Mouse (Mus musculus) MEL (cell line): ENCODE data around the gene Ephb2. TPM values are rescaled to one million over a fixed set of nuclear protein-coding genes. Genes with fewer than 3 reads are reported as not detected.

Source experiments
- DNase-seq: peaks from one replicate; pipeline ENCODE4 v3.0.0; 2011; ENCODE audit warnings: low read depth, low spot score
- H3K27ac ChIP-seq: 2 replicates; pipeline ENCODE4 v1.5.1; 2012; ENCODE audit warnings: low read depth, mild to moderate bottlenecking, control low read depth, low read length, moderate library complexity; ENCODE audit not compliant: control insufficient read depth
- H3K27me3 ChIP-seq, 2 experiments: fragments of 150-350 bp in 1 of 2; sonication (generic) in 1 of 2; 2 replicates each; pipeline ENCODE4 v1.6.1; 2012; ENCODE audit warnings: low read length in 2 of 2, mild to moderate bottlenecking in 2 of 2, improper control_type of control experiment in 1 of 2, moderate library complexity in 1 of 2; ENCODE audit not compliant: insufficient read depth in 2 of 2, control insufficient read depth in 1 of 2
- H3K36me3 ChIP-seq, 2 experiments: 2 replicates each; pipeline ENCODE4 v1.6.1; 2012 to 2014; ENCODE audit warnings: low read length in 2 of 2, improper control_type of control experiment in 1 of 2, inconsistent platforms in 1 of 2, mild to moderate bottlenecking in 1 of 2; ENCODE audit not compliant: insufficient read depth in 2 of 2, control insufficient read depth in 1 of 2
- H3K4me1 ChIP-seq, 2 experiments: fragments of 150-350 bp in 1 of 2; sonication (generic) in 1 of 2; 2 replicates each; pipeline ENCODE4 v1.6.1; 2012; ENCODE audit warnings: low read length in 2 of 2, improper control_type of control experiment in 1 of 2, mild to moderate bottlenecking in 1 of 2; ENCODE audit not compliant: insufficient read depth in 2 of 2, control insufficient read depth in 1 of 2
- H3K4me3 ChIP-seq, 2 experiments: fragments of 150-350 bp in 1 of 2; sonication (generic) in 1 of 2; 2 replicates each; pipeline ENCODE4 v1.5.1; 2012; ENCODE audit warnings: low read depth in 2 of 2, low read length in 2 of 2, mild to moderate bottlenecking in 2 of 2, moderate library complexity in 2 of 2, control low read depth in 1 of 2, improper control_type of control experiment in 1 of 2; ENCODE audit not compliant: control insufficient read depth in 1 of 2, insufficient read depth in 1 of 2
- H3K79me2 ChIP-seq: 2 replicates; pipeline ENCODE4 v1.6.1; 2012; ENCODE audit warnings: mild to moderate bottlenecking, low read length, moderate library complexity; ENCODE audit not compliant: control insufficient read depth, poor library complexity, insufficient read depth
- H3K9ac ChIP-seq: 2 replicates; pipeline ENCODE4 v1.6.1; 2012; ENCODE audit warnings: low read depth, mild to moderate bottlenecking, control low read depth, low read length, moderate library complexity; ENCODE audit not compliant: control insufficient read depth, poor library complexity, severe bottlenecking
- H3K9me3 ChIP-seq: fragments of 150-350 bp; sonication (generic); replicated peaks from 2 replicates; pipeline ENCODE4 v1.6.1; 2012; ENCODE audit warnings: mild to moderate bottlenecking, low read length, improper control_type of control experiment, moderate library complexity; ENCODE audit not compliant: insufficient read depth
- CHD2 ChIP-seq: IDR thresholded peaks from 2 replicates; pipeline ENCODE4 v1.6.1; 2011; ENCODE audit warnings: low read length, improper control_type of control experiment
- ELF1 ChIP-seq: IDR thresholded peaks from 2 replicates; pipeline ENCODE4 v1.6.1; 2014; ENCODE audit warnings: low read depth, mild to moderate bottlenecking, inconsistent platforms, low read length, improper control_type of control experiment, moderate library complexity
- EP300 ChIP-seq, 2 experiments: IDR thresholded peaks; 2 replicates each; pipeline ENCODE4 v1.6.1; 2011; ENCODE audit warnings: improper control_type of control experiment in 2 of 2, low read length in 2 of 2, low read depth in 1 of 2, mild to moderate bottlenecking in 1 of 2
- ETS1 ChIP-seq: IDR thresholded peaks from 2 replicates; pipeline ENCODE4 v1.6.1; 2012; ENCODE audit warnings: low read depth, mild to moderate bottlenecking, inconsistent platforms, low read length, improper control_type of control experiment, moderate library complexity
- GABPA ChIP-seq: IDR thresholded peaks from 2 replicates; pipeline ENCODE4 v1.6.1; 2012; ENCODE audit warnings: low read depth, mild to moderate bottlenecking, inconsistent platforms, low read length, improper control_type of control experiment, moderate library complexity
- JUND ChIP-seq: IDR thresholded peaks from 2 replicates; pipeline ENCODE4 v1.6.1; 2011; ENCODE audit warnings: low read depth, mild to moderate bottlenecking, improper control_type of control experiment, low read length
- MAFK ChIP-seq: IDR thresholded peaks from 2 replicates; pipeline ENCODE4 v1.6.1; 2011; ENCODE audit warnings: low read depth, mild to moderate bottlenecking, low read length, improper control_type of control experiment, borderline replicate concordance
- MAZ ChIP-seq: IDR thresholded peaks from 2 replicates; pipeline ENCODE4 v1.6.1; 2012; ENCODE audit warnings: low read depth, mild to moderate bottlenecking, inconsistent platforms, low read length, improper control_type of control experiment
- MEF2A ChIP-seq: IDR thresholded peaks from 2 replicates; pipeline ENCODE4 v1.6.1; 2014; ENCODE audit warnings: low read depth, mild to moderate bottlenecking, inconsistent platforms, low read length, improper control_type of control experiment; ENCODE audit not compliant: poor library complexity, insufficient replicate concordance, severe bottlenecking; ENCODE audit errors: extremely low read depth
- NELFE ChIP-seq: IDR thresholded peaks from 2 replicates; pipeline ENCODE4 v1.6.1; 2011; ENCODE audit warnings: low read depth, low read length, improper control_type of control experiment
- POLR2A ChIP-seq, 2 experiments: IDR thresholded peaks; 2 replicates each; pipeline ENCODE4 v1.6.1; 2011 to 2012; ENCODE audit warnings: low read length in 2 of 2, mild to moderate bottlenecking in 2 of 2, control low read depth in 1 of 2, improper control_type of control experiment in 1 of 2, low read depth in 1 of 2, moderate library complexity in 1 of 2; ENCODE audit not compliant: control insufficient read depth in 1 of 2, insufficient read depth in 1 of 2, poor library complexity in 1 of 2
- POLR2AphosphoS2 ChIP-seq: IDR thresholded peaks from 2 replicates; pipeline ENCODE4 v1.6.1; 2011; ENCODE audit warnings: low read length, improper control_type of control experiment
- RAD21 ChIP-seq: IDR thresholded peaks from 2 replicates; pipeline ENCODE4 v1.6.1; 2011; ENCODE audit warnings: mild to moderate bottlenecking, low read depth, low read length, improper control_type of control experiment
- RCOR1 ChIP-seq: IDR thresholded peaks from 2 replicates; pipeline ENCODE4 v1.6.1; 2012; ENCODE audit warnings: low read depth, mild to moderate bottlenecking, inconsistent platforms, low read length, improper control_type of control experiment
- TCF12 ChIP-seq: IDR thresholded peaks from 2 replicates; pipeline ENCODE4 v1.6.1; 2014; ENCODE audit warnings: low read depth, mild to moderate bottlenecking, inconsistent platforms, low read length, improper control_type of control experiment, moderate library complexity
- ZC3H11A ChIP-seq: IDR thresholded peaks from 2 replicates; pipeline ENCODE4 v1.6.1; 2012; ENCODE audit warnings: low read depth, mild to moderate bottlenecking, inconsistent platforms, low read length, improper control_type of control experiment
- ZMIZ1 ChIP-seq: IDR thresholded peaks from 2 replicates; pipeline ENCODE4 v1.6.1; 2012; ENCODE audit warnings: low read depth, mild to moderate bottlenecking, inconsistent platforms, low read length, improper control_type of control experiment, moderate library complexity
- ZNF384 ChIP-seq: IDR thresholded peaks from 2 replicates; pipeline ENCODE4 v1.6.1; 2012; ENCODE audit warnings: low read depth, mild to moderate bottlenecking, inconsistent platforms, low read length, improper control_type of control experiment
- polyA plus RNA-seq, 2 experiments: library from polyadenylated mRNA; stranded (reverse) in 1 of 2; unstranded in 1 of 2; fragments of >175 nt in 1 of 2; fragments of >200 nt in 1 of 2; gene quantifications; 2 replicates each; pipeline versions ENCODE4 v1.2.1 to v1.2.4; 2012; ENCODE audit warnings: low replicate concordance in 2 of 2, low read depth in 1 of 2; ENCODE audit not compliant: insufficient read length in 2 of 2, insufficient read depth in 1 of 2, missing spikeins in 1 of 2
- total RNA-seq: library from RNA; depleted of rRNA; stranded (reverse); fragments of 300-350 nt; gene quantifications from 2 replicates; pipeline ENCODE4 v1.2.3, GENCODE M21; 2012

Ephb2 gene
- total and polyA plus RNA-seq, 3 experiments = 1.9 to 4.1 TPM; not detected in 1

- no peak overlapping the region for H3K9ac ChIP-seq
- H3K36me3 ChIP-seq = peaks cover 0 to 7% of the 10 kb centered on the region in 2 experiments; a peak in 1 of 4 replicates
- TF ChIP-seq ETS1 (no peak), MAFK (no peak), CHD2 (no peak), ZMIZ1 (no peak), RAD21 (no peak), NELFE (no peak), EP300 (IDR thresholded peaks at IDR 0.05; ENCODE audit: low read depth in 1 of 2, low read length in 2 of 2) (no peak), ZC3H11A (no peak), MEF2A (no peak), TCF12 (no peak), POLR2A (IDR thresholded peaks at IDR 0.05; ENCODE audit: control insufficient read depth in 1 of 2, insufficient read depth in 1 of 2, low read depth in 1 of 2, low read length in 2 of 2, poor library complexity in 1 of 2) (no peak), ZNF384 (no peak), GABPA (no peak)
- no peak overlapping the region for H3K4me3 ChIP-seq
- H3K79me2 ChIP-seq = no peaks in the 10 kb centered on the region
- DNase-seq = no peak
- no peaks in the 10 kb centered on the region for H3K9me3 ChIP-seq
- H3K4me1 ChIP-seq = peaks cover 0 to 15% of the 10 kb centered on the region in 2 experiments; a peak in 3 of 4 replicates
- H3K27ac ChIP-seq = no peak overlapping the region
- H3K27me3 ChIP-seq = no peaks in the 10 kb centered on the region
Observed at GRCm38 (mm10) chr4:136722361-136723082, 113.3 kb downstream of the Ephb2 start.

- H3K9me3 ChIP-seq = no peaks in the 10 kb centered on the region
- H3K9ac ChIP-seq = no peak overlapping the region
- DNase-seq = no peak
- no peaks in the 10 kb centered on the region for H3K27me3 ChIP-seq
- H3K36me3 ChIP-seq = peaks cover 0 to 7% of the 10 kb centered on the region in 2 experiments; a peak in 1 of 4 replicates
- H3K79me2 ChIP-seq = no peaks in the 10 kb centered on the region
- no peak overlapping the region for H3K27ac ChIP-seq
- no peak overlapping the region for H3K4me3 ChIP-seq
- TF ChIP-seq RAD21 (no peak), GABPA (no peak), POLR2AphosphoS2 (no peak), RCOR1 (no peak), ZNF384 (no peak), MAFK (no peak), NELFE (no peak), MAZ (no peak), JUND (no peak), ELF1 (no peak)
- TF ChIP-seq, all 39 proteins: peak for 0
- peaks cover 0 to 15% of the 10 kb centered on the region in 2 experiments; a peak in 3 of 4 replicates for H3K4me1 ChIP-seq
Observed at GRCm38 (mm10) chr4:136721937-136722336, 113.9 kb downstream of the Ephb2 start.
